Mouse (Mus musculus): Measurements from ENCODE around the gene Lhpp.

The Lhpp gene

GRCm38 (mm10) chr7:132682336-132682735 lies 71.9 kb downstream of the Lhpp start:
- DNase-seq (ENCODE audit: low spot score in 2 of 2) = no peak

GRCm38 (mm10) chr7:132682901-132683300 lies 72.5 kb downstream of the Lhpp start:
- DNase-seq (ENCODE audit: low spot score in 2 of 2) = no peak

- DNase-seq (ENCODE audit: low spot score in 2 of 2) = no peak
Measured at GRCm38 (mm10) chr7:132683923-132684322, 73.5 kb downstream of the Lhpp start.

- no peak for DNase-seq (ENCODE audit: low spot score in 2 of 2)
Measured at GRCm38 (mm10) chr7:132686515-132686914, 76.1 kb downstream of the Lhpp start.

GRCm38 (mm10) chr7:132687897-132688296 lies 77.5 kb downstream of the Lhpp start:
- no peak for DNase-seq (ENCODE audit: low spot score in 2 of 2)

GRCm38 (mm10) chr7:132688721-132689120 lies 78.3 kb downstream of the Lhpp start:
- no peak for DNase-seq (ENCODE audit: low spot score in 2 of 2)

GRCm38 (mm10) chr7:132689722-132690121 lies 79.3 kb downstream of the Lhpp start:
- no peak for DNase-seq (ENCODE audit: low spot score in 2 of 2)

GRCm38 (mm10) chr7:132690716-132691472 lies 80.5 kb downstream of the Lhpp start:
- DNase-seq (ENCODE audit: low spot score in 2 of 2) = no peak

GRCm38 (mm10) chr7:132692719-132693118 lies 82.3 kb downstream of the Lhpp start:
- peak in 1 of 2 experiments; percentile 46 for DNase-seq (ENCODE audit: low spot score in 2 of 2)

- no peak for DNase-seq (ENCODE audit: low spot score in 2 of 2)
Measured at GRCm38 (mm10) chr7:132693561-132693960, 83.1 kb downstream of the Lhpp start.

GRCm38 (mm10) chr7:132697258-132697796 lies 86.9 kb downstream of the Lhpp start:
- no peak for DNase-seq (ENCODE audit: low spot score in 2 of 2)

GRCm38 (mm10) chr7:132698737-132699136 lies 88.3 kb downstream of the Lhpp start:
- no peak for DNase-seq (ENCODE audit: low spot score in 2 of 2)

- DNase-seq (ENCODE audit: low spot score in 2 of 2) = no peak
Measured at GRCm38 (mm10) chr7:132699165-132699564, 88.7 kb downstream of the Lhpp start.

- DNase-seq (ENCODE audit: low spot score in 2 of 2) = no peak
Measured at GRCm38 (mm10) chr7:132699639-132700038, 89.2 kb downstream of the Lhpp start.

- DNase-seq (ENCODE audit: low spot score in 2 of 2) = no peak
Measured at GRCm38 (mm10) chr7:132700107-132700506, 89.7 kb downstream of the Lhpp start.

- DNase-seq (ENCODE audit: low spot score in 2 of 2) = no peak
Measured at GRCm38 (mm10) chr7:132701412-132701811, 91.0 kb downstream of the Lhpp start.

- DNase-seq (ENCODE audit: low spot score in 2 of 2) = no peak
Measured at GRCm38 (mm10) chr7:132702024-132702423, 91.6 kb downstream of the Lhpp start.

- no peak for DNase-seq (ENCODE audit: low spot score in 2 of 2)
Measured at GRCm38 (mm10) chr7:132702492-132703070, 92.1 kb downstream of the Lhpp start.

- no peak for DNase-seq (ENCODE audit: low spot score in 2 of 2)
Measured at GRCm38 (mm10) chr7:132703515-132704309, 93.3 kb downstream of the Lhpp start.

GRCm38 (mm10) chr7:132704310-132704875 lies 94.0 kb downstream of the Lhpp start:
- DNase-seq (ENCODE audit: low spot score in 2 of 2) = no peak

GRCm38 (mm10) chr7:132705130-132705529 lies 94.7 kb downstream of the Lhpp start:
- DNase-seq (ENCODE audit: low spot score in 2 of 2) = no peak

GRCm38 (mm10) chr7:132711579-132711978 lies 101.1 kb downstream of the Lhpp start:
- DNase-seq (ENCODE audit: low spot score in 2 of 2) = no peak

Data from frontal cortex, postnatal 10 days (tissue).